Mouse (Mus musculus): ENCODE data around the gene Tefm.
A peak's percentile ranks its signal among the peaks of the same experiment; 100 is the strongest.
"Not testable (repeated sequence)": the region's sequence is repeated elsewhere in the genome, so short reads cannot be mapped to it uniquely, and the experiment has no call there.

Gene Tefm

GRCm38 (mm10) chr11:80141825-80142521, at the start of gene Tefm:
Tefm (minus strand) TSS chr11:80142175.
- DNase-seq (ENCODE audit: low read depth, low spot score), result peak; percentile 89

GRCm38 (mm10) chr11:80190280-80190679, 48.3 kb upstream of the Tefm start:
- no peak for DNase-seq (ENCODE audit: low read depth, low spot score)

- DNase-seq (ENCODE audit: low read depth, low spot score), result not testable (repeated sequence)
Measured at GRCm38 (mm10) chr11:80185441-80185976, 43.5 kb upstream of the Tefm start.

GRCm38 (mm10) chr11:80184531-80185071, 42.6 kb upstream of the Tefm start:
- no peak for DNase-seq (ENCODE audit: low read depth, low spot score)

- no peak for DNase-seq (ENCODE audit: low read depth, low spot score)
Measured at GRCm38 (mm10) chr11:80183705-80184255, 41.8 kb upstream of the Tefm start, which contains the start of gene Rnf135. Rnf135 (plus strand) TSS chr11:80183851.

- not testable (repeated sequence) for DNase-seq (ENCODE audit: low read depth, low spot score)
Measured at GRCm38 (mm10) chr11:80183054-80183704, 41.2 kb upstream of the Tefm start.

GRCm38 (mm10) chr11:80181021-80181749, 39.2 kb upstream of the Tefm start:
- DNase-seq (ENCODE audit: low read depth, low spot score), result no peak

- no peak for DNase-seq (ENCODE audit: low read depth, low spot score)
Measured at GRCm38 (mm10) chr11:80178316-80178715, 36.3 kb upstream of the Tefm start.

GRCm38 (mm10) chr11:80176911-80177895, 35.2 kb upstream of the Tefm start:
- no peak for DNase-seq (ENCODE audit: low read depth, low spot score)

- no peak for DNase-seq (ENCODE audit: low read depth, low spot score)
Measured at GRCm38 (mm10) chr11:80173963-80174670, 32.1 kb upstream of the Tefm start.

GRCm38 (mm10) chr11:80171884-80172283, 29.9 kb upstream of the Tefm start:
- no peak for DNase-seq (ENCODE audit: low read depth, low spot score)

GRCm38 (mm10) chr11:80170351-80170750, 28.4 kb upstream of the Tefm start:
- DNase-seq (ENCODE audit: low read depth, low spot score), result no peak

GRCm38 (mm10) chr11:80169629-80170028, 27.7 kb upstream of the Tefm start:
- no peak for DNase-seq (ENCODE audit: low read depth, low spot score)

- no peak for DNase-seq (ENCODE audit: low read depth, low spot score)
Measured at GRCm38 (mm10) chr11:80168611-80169249, 26.8 kb upstream of the Tefm start.

GRCm38 (mm10) chr11:80168121-80168520, 26.1 kb upstream of the Tefm start:
- no peak for DNase-seq (ENCODE audit: low read depth, low spot score)

- no peak for DNase-seq (ENCODE audit: low read depth, low spot score)
Measured at GRCm38 (mm10) chr11:80164224-80164623, 22.2 kb upstream of the Tefm start.

GRCm38 (mm10) chr11:80163362-80164116, 21.6 kb upstream of the Tefm start:
- no peak for DNase-seq (ENCODE audit: low read depth, low spot score)

GRCm38 (mm10) chr11:80161041-80161440, 19.1 kb upstream of the Tefm start:
- DNase-seq (ENCODE audit: low read depth, low spot score), result no peak
